Mouse (Mus musculus) CH12.LX (cell line): ENCODE measurements around the gene Nipal4. TPM values are rescaled to one million over a fixed set of nuclear protein-coding genes. Genes with fewer than 3 reads are reported as not detected.
A peak's percentile ranks its signal among the peaks of the same experiment; 100 is the strongest.

Experiments
- DNase-seq: peaks from one replicate; pipeline ENCODE4 v3.0.0-alpha.2; 2013; ENCODE audit errors: extremely low read depth
- H3K27ac ChIP-seq: 2 replicates; pipeline ENCODE4 v1.5.1; 2012; ENCODE audit warnings: low read depth, mild to moderate bottlenecking, control low read depth, moderate library complexity; ENCODE audit not compliant: insufficient read depth
- H3K27me3 ChIP-seq: replicated peaks from 2 replicates; pipeline ENCODE3; 2012; ENCODE audit warnings: inconsistent platforms
- H3K36me3 ChIP-seq, 2 experiments: replicated peaks in 1 of 2; 2 replicates each; pipeline versions ENCODE3 to v1.6.1; 2012; ENCODE audit warnings: inconsistent platforms in 1 of 2, low read length in 1 of 2, mild to moderate bottlenecking in 1 of 2, mixed read lengths in 1 of 2, moderate library complexity in 1 of 2; ENCODE audit not compliant: control insufficient read depth in 1 of 2, insufficient read depth in 1 of 2
- H3K4me1 ChIP-seq, 2 experiments: 2 replicates each; pipeline ENCODE4 v1.6.1; 2012; ENCODE audit warnings: inconsistent platforms in 1 of 2, moderate library complexity in 1 of 2; ENCODE audit not compliant: insufficient read depth in 2 of 2, control insufficient read depth in 1 of 2
- H3K4me2 ChIP-seq: 2 replicates; pipeline ENCODE4 v1.6.1; 2012; ENCODE audit warnings: low read depth, mild to moderate bottlenecking, control low read depth; ENCODE audit not compliant: poor library complexity, insufficient read depth, severe bottlenecking
- H3K4me3 ChIP-seq, 3 experiments: fragments of 150-350 bp in 1 of 3; sonication (generic) in 1 of 3; replicated peaks in 1 of 3; 2 replicates each; pipeline versions ENCODE3 to v1.5.1; 2011 to 2012; ENCODE audit warnings: low read depth in 2 of 3, low read length in 2 of 3, mild to moderate bottlenecking in 2 of 3, moderate library complexity in 2 of 3, control low read depth in 1 of 3, improper control_type of control experiment in 1 of 3, inconsistent platforms in 1 of 3, mixed read lengths in 1 of 3; ENCODE audit not compliant: poor library complexity in 1 of 3
- H3K79me2 ChIP-seq: replicated peaks from 2 replicates; pipeline ENCODE4 v1.6.1; 2012; ENCODE audit warnings: mild to moderate bottlenecking, moderate library complexity; ENCODE audit not compliant: control insufficient read depth, poor library complexity, insufficient read depth, severe bottlenecking; ENCODE audit errors: extremely low read depth
- H3K9ac ChIP-seq: 2 replicates; pipeline ENCODE4 v1.6.1; 2012; ENCODE audit warnings: low read depth, mild to moderate bottlenecking, control low read depth, moderate library complexity; ENCODE audit not compliant: insufficient read depth
- H3K9me3 ChIP-seq: replicated peaks from 2 replicates; pipeline ENCODE3; 2012; ENCODE audit warnings: low read length, inconsistent platforms, mixed read lengths
- BHLHE40 ChIP-seq: IDR thresholded peaks from 2 replicates; pipeline ENCODE4 v1.6.1; 2011; ENCODE audit warnings: mild to moderate bottlenecking, low read depth, low read length, improper control_type of control experiment
- CHD1 ChIP-seq: IDR thresholded peaks from 2 replicates; pipeline ENCODE4 v1.6.1; 2012; ENCODE audit warnings: low read depth, low read length, improper control_type of control experiment, inconsistent platforms
- CHD2 ChIP-seq: IDR thresholded peaks from 2 replicates; pipeline ENCODE4 v1.6.1; 2011; ENCODE audit warnings: low read length, improper control_type of control experiment
- E2F4 ChIP-seq: IDR thresholded peaks from 2 replicates; pipeline ENCODE4 v1.6.1; 2011; ENCODE audit warnings: low read depth, low read length, improper control_type of control experiment; ENCODE audit not compliant: insufficient replicate concordance
- GABPA ChIP-seq: IDR thresholded peaks from 2 replicates; pipeline ENCODE4 v1.6.1; 2012; ENCODE audit warnings: low read depth, low read length, improper control_type of control experiment, inconsistent platforms; ENCODE audit not compliant: insufficient replicate concordance
- HCFC1 ChIP-seq: IDR thresholded peaks from 2 replicates; pipeline ENCODE4 v1.6.1; 2012; ENCODE audit warnings: low read depth, mild to moderate bottlenecking, inconsistent platforms, low read length, improper control_type of control experiment
- IRF4 ChIP-seq: IDR thresholded peaks from 2 replicates; pipeline ENCODE4 v1.6.1; 2014; ENCODE audit warnings: low read depth, mild to moderate bottlenecking, inconsistent platforms, low read length, improper control_type of control experiment
- JUN ChIP-seq: IDR thresholded peaks from 2 replicates; pipeline ENCODE4 v1.6.1; 2011; ENCODE audit warnings: low read depth, mild to moderate bottlenecking, low read length, improper control_type of control experiment, moderate library complexity; ENCODE audit not compliant: insufficient read depth
- MXI1 ChIP-seq: IDR thresholded peaks from 2 replicates; pipeline ENCODE4 v1.6.1; 2011; ENCODE audit warnings: mild to moderate bottlenecking, low read depth, low read length, improper control_type of control experiment
- NELFE ChIP-seq: IDR thresholded peaks from 2 replicates; pipeline ENCODE4 v1.6.1; 2011; ENCODE audit warnings: low read depth, low read length, improper control_type of control experiment
- NRF1 ChIP-seq: IDR thresholded peaks from 2 replicates; pipeline ENCODE4 v1.6.1; 2014; ENCODE audit warnings: low read depth, mild to moderate bottlenecking, inconsistent platforms, low read length, improper control_type of control experiment, moderate library complexity
- POLR2AphosphoS2 ChIP-seq: IDR thresholded peaks from 2 replicates; pipeline ENCODE4 v1.6.1; 2011; ENCODE audit warnings: low read depth, low read length, improper control_type of control experiment
- RAD21 ChIP-seq: IDR thresholded peaks from 2 replicates; pipeline ENCODE4 v1.6.1; 2011; ENCODE audit warnings: low read depth, mild to moderate bottlenecking, low read length, improper control_type of control experiment, moderate library complexity
- SIN3A ChIP-seq: IDR thresholded peaks from 2 replicates; pipeline ENCODE4 v1.6.1; 2012; ENCODE audit warnings: low read length, improper control_type of control experiment, inconsistent platforms
- TBP ChIP-seq: conservative IDR thresholded peaks from 2 replicates; pipeline ENCODE4 v1.6.1; 2011; ENCODE audit warnings: low read depth, low read length, improper control_type of control experiment
- USF1 ChIP-seq: IDR thresholded peaks from 2 replicates; pipeline ENCODE4 v1.6.1; 2014; ENCODE audit warnings: low read depth, mild to moderate bottlenecking, inconsistent platforms, low read length, improper control_type of control experiment
- USF2 ChIP-seq: conservative IDR thresholded peaks from 2 replicates; pipeline ENCODE4 v1.6.1; 2011; ENCODE audit warnings: low read depth, low read length, improper control_type of control experiment
- ZKSCAN1 ChIP-seq: IDR thresholded peaks from 2 replicates; pipeline ENCODE4 v1.6.1; 2012; ENCODE audit warnings: low read depth, inconsistent platforms, low read length, improper control_type of control experiment, borderline replicate concordance
- ZMIZ1 ChIP-seq: IDR thresholded peaks from 2 replicates; pipeline ENCODE4 v1.6.1; 2012; ENCODE audit warnings: low read depth, mild to moderate bottlenecking, inconsistent platforms, low read length, improper control_type of control experiment
- dilution Hi-C: fragments of 300-500 bp; cut with MboI; formaldehyde crosslinking; loops from 2 replicates; pipeline ENCODE4 v1.14.3; 2020; ENCODE audit warnings: low sequenced_read_pairs; ENCODE audit not compliant: extremely low pct_unique_long_range_greater_than_20kb, extremely low pct_ligation_motif_present
- in situ Hi-C: fragments of 300-500 bp; cut with MboI; formaldehyde crosslinking; loops from 3 replicates; pipeline ENCODE4 v1.14.3; 2019; ENCODE audit warnings: low sequenced_read_pairs, low pct_ligation_motif_present, low pct_unique_long_range_greater_than_20kb, mixed read lengths
- polyA plus RNA-seq: library from polyadenylated mRNA; unstranded; fragments of >175 nt; gene quantifications from 2 replicates; pipeline ENCODE4 v1.2.1, GENCODE M21; 2012; ENCODE audit warnings: low read depth; ENCODE audit not compliant: insufficient read length
- total RNA-seq, 2 experiments: library from RNA; depleted of rRNA; stranded (reverse); fragments of 300-350 nt in 1 of 2; fragments of >200 nt in 1 of 2; gene quantifications; 2 replicates each; pipeline ENCODE4 v1.2.3; 2012 to 2014

Nipal4 gene
- total and polyA plus RNA-seq, 3 experiments: 0.08 TPM; not detected in 2

- TF ChIP-seq MXI1 (no peak), USF1 (no peak), JUN (no peak), RAD21 (peak; percentile 91), TBP (no peak), IRF4 (peak; percentile 8; the same call in 1 of the 2 replicates), NELFE (peak; percentile 39; the same call in 1 of the 2 replicates), HCFC1 (no peak), ZKSCAN1 (no peak), E2F4 (no peak), USF2 (no peak), NRF1 (no peak), GABPA (no peak), BHLHE40 (no peak), SIN3A (peak; percentile 50; the same call in 1 of the 2 replicates), CHD2 (no peak), ZMIZ1 (no peak)
Measured at GRCm38 (mm10) chr11:46215354-46215753, 49.0 kb upstream of the Nipal4 start (continued).

- in situ Hi-C loops (loop anchor here (10.0 kb wide), 1 partner anchor 260 kb away; the partner anchor contains the start of gene Thg1l), dilution Hi-C loops (no loop called here)
- no peak overlapping the region for H3K9ac ChIP-seq
- TF ChIP-seq CHD1 (no peak), POLR2AphosphoS2 (no peak), JUN (no peak)
- H3K4me3 ChIP-seq: no peak overlapping the region
- H3K27ac ChIP-seq: no peak overlapping the region
- no peak overlapping the region for H3K4me2 ChIP-seq
- H3K4me1 ChIP-seq: peaks cover 7 to 42% of the 10 kb centered on the region in 2 experiments
- no peaks in the 10 kb centered on the region for H3K79me2 ChIP-seq
- H3K27me3 ChIP-seq: no peaks in the 10 kb centered on the region
- H3K9me3 ChIP-seq: no peaks in the 10 kb centered on the region
- peaks cover 74 to 100% of the 10 kb centered on the region in 2 experiments for H3K36me3 ChIP-seq
- DNase-seq: no peak
Measured at GRCm38 (mm10) chr11:46214368-46215230, 48.3 kb upstream of the Nipal4 start.
